Mouse (Mus musculus): ENCODE data around the gene Skap2.

The Skap2 gene

DNA sequence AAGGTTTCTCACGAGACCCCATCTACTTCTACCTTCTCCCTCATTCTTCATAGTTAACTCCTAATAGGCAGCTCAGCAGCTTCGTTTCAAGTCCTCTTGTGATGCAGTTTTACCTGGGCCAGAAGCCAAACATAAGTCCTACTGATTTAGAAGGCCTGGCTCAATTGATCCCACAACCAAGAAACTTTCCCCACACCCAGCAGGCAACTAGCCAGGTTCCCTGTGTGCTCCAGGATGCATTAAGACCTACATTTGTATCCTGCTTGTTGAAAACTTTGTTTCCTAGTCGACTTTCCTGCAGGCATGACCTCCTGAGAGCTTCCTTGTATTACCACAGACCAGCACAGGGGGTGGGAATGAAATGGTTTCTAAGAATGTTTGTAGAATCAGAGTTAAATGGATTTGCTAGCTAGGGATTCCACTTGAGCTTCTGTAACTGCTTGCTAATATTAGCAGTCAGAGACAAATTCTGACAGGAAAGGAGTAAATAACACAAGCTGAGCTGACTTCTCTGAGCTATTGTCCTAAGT is 125.4 kb downstream of the Skap2 start:
- DNase-seq: peak; percentile 48

DNA sequence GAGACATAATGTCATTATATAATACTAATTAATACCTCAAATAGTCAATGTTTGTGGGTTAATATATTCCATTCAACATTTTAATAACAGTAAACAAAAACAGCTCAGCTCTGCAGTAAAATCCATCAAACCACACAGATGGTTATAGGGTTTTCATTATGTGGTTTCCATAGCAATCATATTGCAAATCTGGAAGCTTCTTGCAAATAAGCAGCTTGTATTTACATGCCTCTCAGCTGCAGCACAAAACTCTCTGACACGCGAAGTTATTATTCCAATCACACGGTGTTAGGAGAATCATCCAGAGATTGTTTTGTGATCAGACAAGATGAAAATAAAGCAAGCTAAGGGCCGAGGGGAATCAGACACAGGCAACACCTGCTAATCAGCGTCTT is 129.5 kb downstream of the Skap2 start:
- no peak for DNase-seq

DNA sequence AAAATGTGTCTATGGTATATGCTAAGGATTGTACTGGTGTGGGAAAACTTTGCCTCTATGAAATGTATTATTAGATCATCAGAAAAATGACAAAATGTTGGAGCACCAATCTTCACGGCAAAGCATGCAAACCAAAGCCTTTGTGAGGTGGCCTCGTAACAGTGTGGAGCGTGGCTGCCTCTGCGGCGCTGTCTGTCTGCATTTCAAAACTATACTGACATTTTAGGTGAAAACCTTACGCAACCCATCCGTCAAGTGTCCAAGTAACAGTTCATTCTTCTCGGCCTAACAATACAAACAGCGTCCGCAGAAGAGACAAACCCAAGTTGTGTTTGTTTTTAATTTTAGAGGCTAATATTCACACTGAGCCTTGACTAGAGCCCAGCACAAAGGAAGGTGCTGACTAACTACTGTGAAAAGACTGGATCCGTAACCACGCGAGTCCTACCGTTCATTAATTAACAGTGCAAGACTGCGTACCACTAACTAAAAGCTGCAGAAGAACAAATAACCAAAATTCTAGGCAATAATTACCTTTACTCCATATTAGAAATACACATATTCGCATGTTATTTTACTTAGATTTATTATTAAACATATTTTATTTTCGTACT is 130.0 kb downstream of the Skap2 start:
- DNase-seq: no peak

DNA sequence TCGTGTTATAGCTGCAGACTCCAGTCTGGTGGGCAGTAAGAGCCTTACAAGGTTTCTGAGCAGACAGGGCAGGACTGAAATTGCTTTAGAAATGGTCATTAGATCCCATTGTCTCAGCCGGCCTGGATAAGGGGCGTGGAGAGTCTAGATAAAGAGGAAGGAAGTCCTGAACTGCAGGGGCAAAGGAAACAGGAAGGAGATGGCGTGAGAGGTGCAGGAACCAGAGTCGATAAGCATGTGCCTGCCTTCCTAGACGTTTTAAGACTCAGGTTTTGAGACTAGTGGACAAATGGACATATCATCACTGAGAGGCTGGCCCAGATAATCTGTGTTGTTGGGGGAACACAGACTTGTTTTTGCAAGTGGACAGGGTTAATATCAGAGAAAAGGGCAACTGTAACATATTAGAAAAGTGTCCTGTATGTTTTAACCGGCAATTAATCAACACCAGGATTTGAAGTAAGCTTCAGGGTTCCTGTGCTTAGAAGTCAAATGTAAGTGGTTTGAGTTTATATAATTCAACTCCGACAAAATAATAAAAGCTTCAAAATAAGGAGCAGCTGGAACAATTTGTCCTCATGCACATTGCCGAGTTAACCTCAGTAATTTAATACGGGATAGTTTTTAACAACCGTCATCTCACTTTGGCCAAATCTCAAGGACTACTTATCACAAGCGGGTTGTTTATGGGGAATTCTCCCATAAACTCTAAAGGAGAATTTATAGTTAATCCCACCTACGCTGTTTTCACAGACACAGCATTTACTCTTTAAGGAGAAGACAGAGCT is 131.0 kb downstream of the Skap2 start:
- peak; percentile 74 for DNase-seq

DNA sequence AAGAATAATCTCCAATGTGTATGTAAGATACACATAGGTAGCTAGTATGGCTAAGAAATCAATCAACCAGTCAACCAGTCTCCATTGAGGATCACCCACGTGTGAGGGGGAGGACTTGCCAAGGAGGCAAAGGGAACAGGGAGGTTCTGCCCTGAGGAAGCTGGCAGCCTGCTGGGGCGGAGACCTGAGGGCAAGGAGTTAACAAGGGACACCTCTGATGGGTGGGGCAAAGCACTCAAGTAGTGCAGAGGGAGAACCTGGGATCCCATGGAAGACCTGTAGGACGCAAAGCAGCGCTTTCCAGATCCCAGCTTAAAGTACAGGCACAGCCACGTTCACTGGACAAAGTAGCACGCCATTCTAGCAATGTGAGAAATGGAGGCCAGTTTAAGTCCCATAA is 131.6 kb downstream of the Skap2 start:
- peak; percentile 43 for DNase-seq

DNA sequence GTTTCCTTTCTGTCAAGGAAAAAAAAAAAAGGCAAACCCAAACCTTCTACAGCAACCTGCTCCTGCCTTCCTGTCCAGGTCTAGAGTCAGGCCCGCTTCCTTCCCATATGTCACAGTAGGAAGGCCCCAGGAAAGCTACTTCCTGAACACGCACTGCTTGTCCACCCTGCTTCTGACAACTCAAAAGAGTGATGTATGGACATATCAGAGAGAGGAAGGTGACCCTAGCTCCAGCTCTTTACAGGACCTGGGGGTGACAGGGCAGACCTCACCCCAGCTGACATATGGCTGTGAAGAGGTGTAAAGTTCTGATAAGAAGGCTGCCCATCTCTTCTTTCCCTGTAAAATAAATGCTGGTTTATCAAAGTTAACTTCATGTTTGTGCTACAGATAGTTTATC is 133.8 kb downstream of the Skap2 start:
- DNase-seq: peak; percentile 22

DNA sequence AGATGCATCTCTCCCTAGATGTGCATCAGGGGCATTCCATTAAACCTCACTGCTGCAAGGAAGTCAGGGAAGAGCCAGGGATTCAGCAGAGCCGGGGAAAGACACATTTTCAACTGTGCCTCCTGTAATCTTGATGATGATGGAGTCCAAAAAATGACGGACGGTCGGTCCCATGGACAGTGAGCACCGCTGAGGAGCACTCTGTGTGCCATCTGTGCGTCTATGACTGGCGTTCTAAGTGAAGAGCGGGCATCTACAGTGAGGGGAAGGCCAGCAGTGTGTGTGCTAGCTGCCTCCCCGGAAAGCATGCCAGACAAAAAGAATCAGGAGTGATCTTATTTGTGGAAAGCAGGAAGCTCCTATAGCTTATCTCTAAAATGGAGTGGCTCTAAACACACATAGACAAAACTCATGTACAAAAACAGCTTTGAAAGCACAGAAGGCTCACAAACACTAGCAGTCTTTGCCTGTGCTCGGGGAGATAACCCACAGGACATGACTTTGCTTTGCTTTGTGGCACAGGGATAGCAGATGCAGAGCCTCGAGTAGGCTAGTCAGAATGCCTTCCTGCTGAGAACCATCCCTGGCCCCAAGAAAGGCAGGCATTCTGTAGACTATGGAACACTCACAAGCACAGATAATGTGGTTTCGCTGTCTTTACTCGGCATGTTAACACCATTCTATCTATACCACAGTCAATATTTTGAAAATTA is 135.4 kb downstream of the Skap2 start:
- no peak for DNase-seq

DNA sequence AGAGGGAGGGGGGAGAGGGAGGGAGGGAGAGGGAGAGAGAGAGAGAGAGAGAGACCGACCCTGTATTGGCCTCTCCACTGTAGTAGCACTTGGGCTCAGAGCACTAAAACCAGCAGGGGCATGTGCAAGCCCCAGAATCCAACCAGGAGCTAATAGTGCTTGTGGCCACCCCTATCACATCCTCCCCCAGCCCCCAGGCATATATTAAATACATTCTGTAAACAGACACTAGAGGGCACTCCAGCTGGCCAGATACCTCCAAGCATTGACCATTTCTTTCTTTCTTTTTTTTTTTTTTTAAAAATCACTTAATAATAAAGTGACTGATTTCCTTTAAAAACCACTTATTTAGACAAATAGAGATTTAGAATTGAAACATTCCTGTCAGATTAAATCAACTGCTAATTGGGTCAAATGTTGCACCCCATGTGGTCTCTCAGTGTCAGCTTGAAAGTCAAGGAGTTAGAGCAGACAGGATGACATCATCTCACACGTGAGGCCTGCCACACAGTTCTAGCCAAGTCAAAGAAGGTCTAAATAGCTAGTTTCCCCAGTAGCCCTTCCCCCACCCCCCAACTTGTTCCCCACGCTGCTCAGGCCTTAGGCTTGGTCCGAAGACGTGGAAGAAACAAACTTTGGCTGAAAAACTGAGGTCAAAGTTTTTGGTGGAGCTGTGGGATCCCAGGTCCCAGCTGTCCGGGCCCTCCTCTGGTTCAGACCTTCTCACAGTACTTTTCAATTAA is 136.3 kb downstream of the Skap2 start:
- peak; percentile 83 for DNase-seq

DNA sequence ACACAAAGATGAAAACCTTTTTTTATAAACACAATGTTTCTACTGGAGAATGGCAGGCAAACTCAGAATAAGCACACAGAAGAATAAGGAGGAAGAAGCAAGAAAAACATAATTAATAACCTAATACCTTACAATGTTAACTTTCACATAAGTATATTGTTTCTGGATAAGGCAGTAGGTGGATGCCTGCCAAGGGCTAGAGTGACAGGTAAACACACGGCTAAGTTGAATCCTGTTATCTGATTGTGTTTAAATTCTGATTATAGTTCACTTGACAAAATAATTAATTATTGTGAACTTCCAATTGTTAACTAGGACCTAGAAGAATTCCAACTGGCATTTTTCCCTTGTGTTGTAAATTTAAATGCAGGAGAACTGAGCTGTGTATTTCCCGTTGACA is 138.3 kb downstream of the Skap2 start:
- peak; percentile 78 for DNase-seq

DNA sequence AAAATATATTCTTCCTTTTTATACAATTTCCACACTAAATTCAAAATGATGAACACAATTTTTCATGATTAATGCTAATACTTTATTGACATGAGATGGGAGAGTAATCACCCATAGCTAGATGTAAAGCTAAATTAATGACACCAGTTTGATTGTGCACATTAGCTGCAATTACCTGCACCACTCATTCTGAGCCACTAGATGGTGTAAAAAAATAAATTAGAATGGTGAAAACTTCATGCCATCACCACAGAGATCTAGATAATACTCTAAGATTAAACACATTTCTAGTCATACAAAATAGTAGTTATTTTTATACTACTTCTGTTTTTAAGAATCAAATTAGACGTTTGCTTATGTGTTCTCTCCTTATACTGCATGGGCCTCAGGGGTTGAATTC is 141.2 kb downstream of the Skap2 start:
- no peak for DNase-seq

DNA sequence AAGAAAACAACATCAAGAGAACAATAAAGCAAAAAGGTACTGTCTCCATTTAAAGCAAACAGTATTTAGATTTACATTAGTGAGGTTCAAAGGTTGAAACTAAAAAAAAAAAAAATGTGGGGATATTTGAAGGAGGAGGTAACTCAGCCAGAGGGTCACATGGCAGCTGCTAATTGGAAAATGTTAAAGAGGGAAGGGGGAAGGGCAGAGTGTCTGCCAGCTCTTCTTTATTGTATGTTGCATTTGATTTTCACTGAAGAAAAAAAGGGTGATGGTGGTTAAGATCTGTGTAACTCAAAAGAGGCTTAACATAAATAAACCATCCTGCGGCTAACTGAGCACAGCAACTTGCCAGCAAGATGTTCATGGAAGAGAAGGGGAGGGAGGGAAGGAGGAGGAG is 142.1 kb downstream of the Skap2 start:
- no peak for DNase-seq

DNA sequence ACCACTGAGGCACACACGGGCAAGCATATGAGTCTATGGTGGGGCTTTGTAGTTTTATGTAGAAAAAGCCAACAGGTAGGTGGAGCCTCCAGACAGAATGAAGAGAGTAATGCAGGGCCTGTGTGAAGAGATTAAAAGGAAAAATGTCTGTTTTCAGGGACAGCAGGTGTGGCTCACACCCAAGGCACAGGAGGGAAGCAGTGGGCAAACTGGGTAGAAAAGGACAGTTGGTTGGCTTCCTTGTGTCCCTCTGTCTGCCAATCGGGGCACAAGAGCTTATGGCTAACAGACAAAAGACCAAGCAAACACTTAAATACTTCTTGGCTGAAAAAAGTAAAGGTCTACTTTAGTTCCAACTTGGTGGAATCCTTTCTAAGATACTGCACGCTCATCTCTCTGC is 145.8 kb downstream of the Skap2 start:
- no peak for DNase-seq

DNA sequence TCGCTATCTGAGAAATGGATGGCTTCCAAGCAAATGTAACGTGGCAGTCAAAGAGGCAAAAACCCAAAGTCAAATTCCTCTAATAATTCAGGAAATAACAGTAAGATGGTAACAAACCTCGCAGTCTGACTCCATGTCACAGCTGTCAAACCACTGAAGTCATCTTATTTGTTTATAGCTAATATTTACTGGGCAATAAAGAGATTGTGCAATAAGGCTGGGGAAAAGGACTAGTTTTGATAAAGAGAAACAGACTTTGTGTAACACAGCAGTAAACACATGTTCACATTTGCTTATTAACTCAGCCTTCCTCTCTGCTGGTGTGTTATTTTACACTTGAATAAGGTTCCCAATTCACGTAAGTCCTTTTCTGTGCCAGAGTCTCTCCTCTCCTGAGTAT is 148.8 kb downstream of the Skap2 start:
- DNase-seq: no peak

DNA sequence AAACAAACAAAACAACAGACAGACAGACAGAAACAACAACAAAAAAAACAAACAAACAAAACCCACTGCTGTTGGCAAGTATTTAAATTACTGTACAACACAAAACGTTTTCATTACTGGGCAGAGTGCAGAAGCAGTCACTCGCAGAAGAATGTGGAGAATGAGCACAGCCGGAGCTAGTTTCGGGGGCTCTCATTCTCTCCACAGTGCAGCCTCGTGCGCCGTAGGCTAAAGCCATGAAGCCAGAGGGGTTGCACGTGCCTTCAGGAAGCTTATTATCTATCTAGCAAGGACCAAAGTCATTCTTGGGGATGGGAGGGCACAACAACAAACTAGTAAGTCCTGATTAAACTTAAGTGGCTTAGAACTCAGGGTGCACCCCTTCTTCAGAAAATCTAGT is 152.0 kb downstream of the Skap2 start:
- DNase-seq: no peak

DNA sequence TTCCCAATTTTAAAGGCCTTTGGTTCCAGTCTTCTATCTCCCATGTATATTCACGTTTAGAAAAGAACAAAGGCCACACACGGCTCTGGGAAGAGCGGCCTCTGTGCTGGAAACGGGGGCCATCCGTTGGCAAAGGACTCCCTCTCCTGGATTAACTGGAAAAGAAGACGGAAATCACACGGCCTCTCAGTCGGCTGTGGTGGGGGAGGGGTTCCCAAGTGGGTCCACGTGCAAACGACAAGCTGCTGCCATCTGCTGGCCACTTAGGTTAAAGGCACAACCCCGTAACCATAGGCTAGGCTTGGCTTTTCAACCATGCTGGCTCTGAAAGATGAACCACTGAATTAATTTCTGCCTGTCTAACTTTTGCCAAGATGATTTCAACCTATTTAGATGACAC is 154.5 kb downstream of the Skap2 start:
- DNase-seq: peak; percentile 97

DNA sequence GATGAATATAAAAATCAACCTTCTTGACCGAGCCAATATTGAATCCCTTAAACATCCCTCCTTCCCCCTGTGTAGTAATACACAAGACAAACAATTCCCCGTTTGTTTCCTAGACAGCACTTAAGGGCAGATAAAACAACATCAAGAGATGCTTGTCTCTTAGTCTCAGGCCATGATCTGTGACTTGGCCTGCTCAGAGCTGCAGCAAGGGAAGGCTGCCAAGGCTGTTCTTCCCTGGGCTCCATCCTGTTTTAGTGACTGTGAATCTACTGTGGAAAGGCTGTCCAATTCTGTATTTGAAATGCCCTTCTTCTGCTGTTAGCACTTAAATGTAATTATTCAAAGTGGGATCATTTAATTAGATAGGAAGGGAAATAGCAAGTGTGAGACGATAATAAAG is 159.1 kb downstream of the Skap2 start:
- DNase-seq: no peak

DNA sequence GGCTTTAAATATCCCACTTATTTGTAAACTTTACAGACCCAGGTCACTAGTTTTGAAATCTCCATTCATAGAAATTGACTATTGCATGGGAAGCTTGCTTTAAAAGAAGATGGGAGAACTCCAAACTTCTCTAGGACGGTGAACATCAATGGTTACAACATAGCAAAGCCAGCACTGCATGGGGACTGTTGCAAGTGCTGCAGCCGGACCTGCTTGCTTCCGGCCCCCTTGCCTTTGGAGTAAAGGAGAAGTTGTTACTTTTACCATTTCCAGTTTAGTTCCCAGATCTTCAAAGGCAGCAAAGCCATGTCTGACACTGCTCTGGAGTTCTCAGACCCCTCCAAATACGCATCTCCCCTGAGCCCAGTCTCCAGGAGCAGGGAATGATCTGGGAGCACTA is 159.7 kb downstream of the Skap2 start:
- no peak for DNase-seq

DNA sequence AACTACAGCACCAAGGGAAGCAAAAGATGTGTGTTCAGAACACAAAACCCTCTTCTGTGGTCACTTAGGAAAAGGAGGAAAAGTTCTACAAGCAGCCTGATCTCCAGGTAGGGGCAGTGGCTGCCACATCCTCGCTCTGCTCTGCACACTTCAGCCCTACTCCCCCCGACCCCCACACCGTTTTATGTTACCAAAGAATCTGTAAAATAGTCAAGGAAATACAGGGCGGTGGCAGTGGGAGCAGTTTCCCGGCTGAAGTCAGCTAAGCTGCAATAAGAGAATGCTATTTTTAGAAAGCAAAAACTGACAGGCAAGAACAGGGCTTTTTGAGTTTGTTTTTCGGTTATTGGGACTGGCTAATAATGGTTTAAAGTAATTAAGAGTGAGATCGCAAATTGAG is 160.8 kb downstream of the Skap2 start:
- DNase-seq: no peak

DNA sequence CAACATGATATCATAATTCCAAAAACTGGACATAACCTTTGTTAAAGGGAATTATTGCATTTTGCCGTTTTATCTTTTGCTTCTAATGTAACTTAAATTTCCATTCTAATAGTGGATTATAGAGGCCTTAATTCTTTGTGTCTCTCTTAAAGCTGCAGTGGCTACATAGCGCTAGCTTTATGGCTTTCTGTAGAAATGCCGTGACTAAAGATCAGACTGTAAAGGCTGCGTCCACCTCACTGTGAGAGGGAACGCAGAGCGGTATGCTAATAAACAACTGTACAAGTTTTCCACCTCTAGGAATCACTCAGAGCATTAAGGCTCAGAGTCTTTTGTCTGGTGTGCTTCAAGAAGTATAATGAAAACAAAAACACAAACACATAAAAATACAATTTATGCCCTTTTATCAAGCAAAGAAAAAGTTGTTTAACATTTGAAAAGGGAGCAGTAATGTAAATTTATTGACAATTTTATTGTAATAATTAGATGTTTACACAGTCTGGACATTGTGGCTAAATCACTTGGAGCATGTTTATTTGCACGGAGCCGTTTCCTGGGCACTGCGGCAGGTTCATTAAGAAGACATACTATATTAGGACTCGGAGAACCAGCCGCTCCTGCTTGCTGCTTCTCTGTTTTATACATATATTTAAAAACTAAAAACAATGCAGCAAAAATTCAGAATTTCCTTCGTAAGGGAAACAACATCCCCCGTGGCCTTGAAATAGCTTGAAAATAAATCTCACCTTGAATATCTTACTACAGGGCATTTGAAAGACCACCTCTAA is 162.1 kb downstream of the Skap2 start:
- no peak for DNase-seq

DNA sequence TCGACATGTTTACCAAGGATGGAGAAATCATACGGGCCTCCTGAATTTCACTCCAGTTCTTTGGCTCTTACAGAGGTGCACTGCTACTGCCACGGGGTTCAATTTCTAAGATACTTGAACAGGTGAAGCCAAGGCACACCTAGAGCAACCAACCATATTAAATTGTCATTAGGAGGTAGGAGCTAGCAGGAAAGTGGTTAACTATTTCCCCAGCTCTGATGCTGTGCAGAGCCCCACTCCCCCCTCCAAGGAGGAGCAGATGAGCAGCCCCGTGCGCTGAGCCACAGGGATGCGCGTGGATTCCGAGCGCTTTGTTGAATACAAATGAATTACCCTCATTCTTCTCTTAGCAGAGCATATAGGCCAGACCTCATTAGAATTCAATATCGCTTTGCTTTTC is 162.8 kb downstream of the Skap2 start:
- no peak for DNase-seq

DNA sequence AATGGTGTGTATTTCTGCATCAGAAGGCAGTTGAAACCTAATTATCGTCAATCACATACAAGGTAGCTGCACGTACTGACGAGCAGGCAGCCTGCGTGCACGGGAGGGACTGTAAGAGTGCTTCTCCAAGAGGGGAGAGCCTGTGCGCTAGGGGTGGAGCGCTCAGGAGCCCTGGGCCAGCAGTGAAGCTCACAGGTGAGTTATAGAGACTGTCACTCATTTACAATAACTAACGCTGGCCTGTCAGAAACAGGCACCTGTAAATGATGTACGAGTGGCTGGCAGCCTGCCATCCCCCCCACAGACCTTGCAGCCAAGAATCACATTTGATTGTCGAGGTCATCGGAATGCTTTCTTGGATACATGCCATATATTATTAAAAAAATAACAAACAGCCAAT is 168.2 kb downstream of the Skap2 start:
- DNase-seq: peak; percentile 24

DNA sequence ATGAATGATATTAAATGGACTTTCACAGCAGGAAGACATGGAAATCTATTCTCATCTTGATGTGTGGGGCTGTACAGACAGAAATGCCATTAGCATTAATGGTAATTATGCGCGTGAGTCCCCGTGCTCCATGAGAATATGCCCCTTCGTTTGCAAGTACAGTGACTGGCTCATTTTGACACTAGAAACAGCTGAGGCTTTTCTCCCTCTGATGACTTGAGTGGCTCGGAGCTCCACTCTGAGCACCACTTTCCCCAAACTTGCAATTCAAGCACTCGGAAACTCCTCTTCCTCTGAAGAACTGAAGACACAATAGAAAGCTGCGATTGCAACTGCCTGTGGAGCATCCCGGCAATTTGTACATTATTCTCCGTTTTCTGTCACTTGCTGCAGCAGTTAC is 169.3 kb downstream of the Skap2 start:
- DNase-seq: no peak
